In genomic region chr12:27508226-27508560, GRCm38 (mm10) we compare ENCODE assay signal across 30 mouse cellular contexts.
DNase-seq lines count a peak whose midpoint lies in the region; ATAC-seq and TF ChIP-seq lines count a peak whose summit lies in the region.
"Had no signal": no experiment of that assay in that cellular context is flagged by ENCODE, and none has a peak within 500 bp of the region (broad histone marks: within the 10 kb centered on the region; RNA-seq: fewer than 3 reads in every experiment).

No protein-coding gene starts in this region.

- H3K9me3 ChIP-seq in liver, postnatal 0 days (ENCODE audit: low read length): no peaks in the 10 kb centered on the region
- no peaks in the 10 kb centered on the region for H3K9me3 ChIP-seq in liver, embryonic 11.5 days (ENCODE audit: control insufficient read depth, low read length)
- no peaks in the 10 kb centered on the region for H3K9me3 ChIP-seq in intestine, embryonic 15.5 days
- no peaks in the 10 kb centered on the region for H3K9me3 ChIP-seq in stomach, postnatal 0 days (ENCODE audit: control insufficient read depth, low read length)
- H3K9me3 ChIP-seq: embryonic facial prominence, embryonic 10.5 days; embryonic facial prominence, embryonic 15.5 days; forebrain, embryonic 12.5 days; heart, embryonic 12.5 days; hindbrain, embryonic 13.5 days; limb, embryonic 15.5 days; midbrain, embryonic 10.5 days; midbrain, embryonic 15.5 days; neural tube, embryonic 15.5 days had no signal

- H3K27me3 ChIP-seq in kidney, adult 2 months (replicated peaks; ENCODE audit: control insufficient read depth, insufficient read depth, low read length): no peaks in the 10 kb centered on the region
- no peaks in the 10 kb centered on the region for H3K27me3 ChIP-seq in liver, postnatal 0 days (ENCODE audit: insufficient read depth, low read length)
- no peaks in the 10 kb centered on the region for H3K27me3 ChIP-seq in liver, embryonic 11.5 days (replicated peaks; ENCODE audit: control insufficient read depth, insufficient read depth, low read length)
- H3K27me3 ChIP-seq in intestine, embryonic 15.5 days (replicated peaks): no peaks in the 10 kb centered on the region
- H3K27me3 ChIP-seq in stomach, postnatal 0 days (ENCODE audit: control insufficient read depth, insufficient read depth, low read length): no peaks in the 10 kb centered on the region
- H3K27me3 ChIP-seq: CH12.LX; embryonic facial prominence, embryonic 15.5 days; forebrain, embryonic 12.5 days; heart, embryonic 12.5 days; hindbrain, embryonic 13.5 days; limb, embryonic 15.5 days; midbrain, embryonic 15.5 days; neural tube, embryonic 15.5 days had no signal

- no peak for TF ChIP-seq POLR2A in kidney, adult 2 months (IDR thresholded peaks at IDR 0.05; ENCODE audit: low read depth, low read length)

- no peak for DNase-seq in kidney, adult 2 months
- no peak for DNase-seq in kidney, postnatal 14 days
- no peak for DNase-seq in liver, postnatal 0 days
- DNase-seq in liver, embryonic 11.5 days (ENCODE audit: low spot score): no peak
- no peak for DNase-seq in stomach, postnatal 0 days (ENCODE audit: low spot score)
- DNase-seq in ovary, postnatal 14 days (ENCODE audit: low spot score): no peak
- DNase-seq: adrenal gland, adult 8-10 months; cerebellum, adult 2 months; cerebellum, postnatal 14 days; forebrain, postnatal 0 days; heart, adult 2 months; heart, postnatal 4 days; left cerebral cortex, postnatal 4 days; lung, postnatal 10 days; right cerebral cortex, postnatal 25 days; thymus, postnatal 14 days had no signal

- peak overlapping the region; percentile 33; the same call in 1 of the 2 replicates for H3K27ac ChIP-seq in kidney, adult 2 months (ENCODE audit: insufficient read depth, low read depth, low read length)
- H3K27ac ChIP-seq in liver, postnatal 0 days (ENCODE audit: low read depth): no peak overlapping the region
- H3K27ac ChIP-seq in liver, embryonic 11.5 days (ENCODE audit: low read depth, low read length): no peak overlapping the region
- peak overlapping the region; percentile 60 for H3K27ac ChIP-seq in intestine, embryonic 15.5 days
- H3K27ac ChIP-seq in stomach, postnatal 0 days (replicated peaks): 0 out of 2 replicates have a peak overlapping the region, but pooled peaks have one; percentile 3
- H3K27ac ChIP-seq: embryonic facial prominence, embryonic 10.5 days; embryonic facial prominence, embryonic 15.5 days; forebrain, embryonic 12.5 days; heart, adult 2 months; hindbrain, embryonic 13.5 days; layer of hippocampus, adult 2 months; left cerebral cortex, adult 2 months; limb, embryonic 15.5 days; liver, embryonic 14.5 days; midbrain, embryonic 10.5 days; midbrain, embryonic 15.5 days; neural tube, embryonic 15.5 days had no signal

- no peak overlapping the region for H3K4me2 ChIP-seq in liver, postnatal 0 days (ENCODE audit: low read depth, low read length)
- H3K4me2 ChIP-seq in liver, embryonic 11.5 days: no peak overlapping the region
- H3K4me2 ChIP-seq in intestine, embryonic 15.5 days (replicated peaks): no peak overlapping the region
- no peak overlapping the region for H3K4me2 ChIP-seq in stomach, postnatal 0 days (replicated peaks; ENCODE audit: low read depth)
- H3K4me2 ChIP-seq: embryonic facial prominence, embryonic 15.5 days; forebrain, embryonic 12.5 days; heart, embryonic 12.5 days; hindbrain, embryonic 13.5 days; limb, embryonic 15.5 days; midbrain, embryonic 15.5 days; neural tube, embryonic 15.5 days had no signal

- H3K4me3 ChIP-seq in kidney, adult 2 months (ENCODE audit: insufficient read depth, low read depth, low read length): no peak overlapping the region
- H3K4me3 ChIP-seq in liver, postnatal 0 days (ENCODE audit: low read depth, low read length): no peak overlapping the region
- no peak overlapping the region for H3K4me3 ChIP-seq in liver, embryonic 11.5 days (ENCODE audit: low read depth, low read length)
- no peak overlapping the region for H3K4me3 ChIP-seq in intestine, embryonic 15.5 days (replicated peaks)
- H3K4me3 ChIP-seq in stomach, postnatal 0 days (ENCODE audit: low read depth, low read length): no peak overlapping the region
- H3K4me3 ChIP-seq: embryonic facial prominence, embryonic 10.5 days; embryonic facial prominence, embryonic 15.5 days; forebrain, embryonic 12.5 days; heart, adult 2 months; heart, embryonic 12.5 days; hindbrain, embryonic 13.5 days; layer of hippocampus, adult 2 months; left cerebral cortex, adult 2 months; limb, embryonic 15.5 days; midbrain, embryonic 10.5 days; midbrain, embryonic 15.5 days; neural tube, embryonic 15.5 days had no signal

- no peak overlapping the region for H3K9ac ChIP-seq in liver, postnatal 0 days (replicated peaks)
- no peak overlapping the region for H3K9ac ChIP-seq in liver, embryonic 11.5 days (ENCODE audit: low read depth, low read length)
- H3K9ac ChIP-seq in intestine, embryonic 15.5 days: no peak overlapping the region
- H3K9ac ChIP-seq in stomach, postnatal 0 days (ENCODE audit: low read length): no peak overlapping the region
- H3K9ac ChIP-seq: embryonic facial prominence, embryonic 15.5 days; forebrain, embryonic 12.5 days; forebrain, postnatal 0 days; heart, embryonic 12.5 days; hindbrain, embryonic 13.5 days; limb, embryonic 15.5 days; liver, embryonic 14.5 days; midbrain, embryonic 15.5 days; neural tube, embryonic 15.5 days had no signal

- ATAC-seq in liver, postnatal 0 days: peak; percentile 43; the same call in 1 of the 2 replicates
- ATAC-seq in liver, embryonic 11.5 days (replicated peaks; ENCODE audit: low FRiP score): no peak
- ATAC-seq in intestine, embryonic 15.5 days: peak; percentile 67
- no peak for ATAC-seq in stomach, postnatal 0 days (ENCODE audit: low FRiP score, low TSS enrichment)
- ATAC-seq: forebrain, postnatal 0 days; midbrain, embryonic 15.5 days had no signal

- no peak for TF ChIP-seq CTCF in kidney, adult 2 months (conservative IDR thresholded peaks at IDR 0.05; ENCODE audit: insufficient read depth, insufficient read length, low read depth, low read length)
- TF ChIP-seq CTCF in liver, postnatal 0 days (IDR thresholded peaks at IDR 0.05; ENCODE audit: low read depth): no peak
- no peak for TF ChIP-seq CTCF in stomach, postnatal 0 days (IDR thresholded peaks at IDR 0.05; ENCODE audit: low read depth)

- no peak for TF ChIP-seq EP300 in liver, postnatal 0 days (IDR thresholded peaks at IDR 0.05; ENCODE audit: low read depth)
- TF ChIP-seq EP300 in stomach, postnatal 0 days (optimal IDR thresholded peaks at IDR 0.05): no peak

- H3K4me1 ChIP-seq in kidney, adult 2 months (ENCODE audit: control insufficient read depth, insufficient read depth, low read length): 0 out of 2 replicates have a peak, but pooled peaks cover 2% of the 10 kb centered on the region
- H3K4me1 ChIP-seq in liver, postnatal 0 days (ENCODE audit: insufficient read depth): no peaks in the 10 kb centered on the region
- H3K4me1 ChIP-seq in liver, embryonic 11.5 days (replicated peaks; ENCODE audit: control insufficient read depth, insufficient read depth, low read length): no peaks in the 10 kb centered on the region
- peaks cover 2% of the 10 kb centered on the region; the same call in 1 of the 2 replicates for H3K4me1 ChIP-seq in intestine, embryonic 15.5 days (replicated peaks)
- no peaks in the 10 kb centered on the region for H3K4me1 ChIP-seq in stomach, postnatal 0 days (replicated peaks; ENCODE audit: control insufficient read depth, insufficient read depth)
- H3K4me1 ChIP-seq: heart, embryonic 12.5 days; neural tube, embryonic 15.5 days had no signal

- no peaks in the 10 kb centered on the region for H3K36me3 ChIP-seq in kidney, adult 2 months (ENCODE audit: control insufficient read depth, insufficient read depth, low read length)
- H3K36me3 ChIP-seq in liver, postnatal 0 days (replicated peaks; ENCODE audit: insufficient read depth, low read length): no peaks in the 10 kb centered on the region
- H3K36me3 ChIP-seq in liver, embryonic 11.5 days (ENCODE audit: control insufficient read depth, insufficient read depth, low read length): no peaks in the 10 kb centered on the region
- no peaks in the 10 kb centered on the region for H3K36me3 ChIP-seq in intestine, embryonic 15.5 days
- no peaks in the 10 kb centered on the region for H3K36me3 ChIP-seq in stomach, postnatal 0 days (ENCODE audit: control insufficient read depth, insufficient read depth, low read length)
- H3K36me3 ChIP-seq: embryonic facial prominence, embryonic 10.5 days; embryonic facial prominence, embryonic 15.5 days; forebrain, embryonic 12.5 days; heart, embryonic 12.5 days; hindbrain, embryonic 13.5 days; limb, embryonic 15.5 days; midbrain, embryonic 10.5 days; midbrain, embryonic 15.5 days; neural tube, embryonic 15.5 days had no signal

Comparison
In these comparisons a context has a peak if more than half of its experiments do, and no peak if none do; other contexts are left out.
1. ATAC-seq: peak in liver, postnatal 0 days (single experiment) and intestine, embryonic 15.5 days (single experiment); none in liver, embryonic 11.5 days (single experiment) and stomach, postnatal 0 days (single experiment).
2. H3K27ac ChIP-seq: peak in kidney, adult 2 months (single experiment), intestine, embryonic 15.5 days (single experiment) and stomach, postnatal 0 days (single experiment); none in liver, postnatal 0 days (single experiment) and liver, embryonic 11.5 days (single experiment).